Mouse (Mus musculus) intestine, embryonic 15.5 days (tissue): Measurements from ENCODE around the gene Fgf7. TPM values are rescaled to one million over a fixed set of nuclear protein-coding genes. Genes with fewer than 3 reads are reported as not detected.

Experiments
- ATAC-seq: fragments of 200-750 bp; cut with Nextera tagmentation; 2 replicates; pipeline ENCODE4 v1.8.0; 2017; ENCODE audit warnings: moderate TSS enrichment, moderate library complexity
- H3K27ac ChIP-seq: fragments of 300-500 bp; sonication (generic); 2 replicates; pipeline ENCODE4 v1.5.1; 2015; ENCODE audit warnings: mild to moderate bottlenecking, inconsistent platforms
- H3K27me3 ChIP-seq: fragments of 300-500 bp; sonication (generic); replicated peaks from 2 replicates; pipeline ENCODE4 v1.6.1; 2015; ENCODE audit warnings: inconsistent platforms
- H3K36me3 ChIP-seq: fragments of 300-500 bp; sonication (generic); 2 replicates; pipeline ENCODE4 v1.6.1; 2015; ENCODE audit warnings: inconsistent platforms
- H3K4me1 ChIP-seq: fragments of 300-500 bp; sonication (generic); replicated peaks from 2 replicates; pipeline ENCODE4 v1.6.1; 2015; ENCODE audit warnings: inconsistent platforms
- H3K4me2 ChIP-seq: fragments of 300-500 bp; sonication (generic); replicated peaks from 2 replicates; pipeline ENCODE4 v1.6.1; 2015; ENCODE audit warnings: mild to moderate bottlenecking, inconsistent platforms
- H3K4me3 ChIP-seq: fragments of 300-500 bp; sonication (generic); replicated peaks from 2 replicates; pipeline ENCODE4 v1.5.1; 2015; ENCODE audit warnings: inconsistent platforms
- H3K9ac ChIP-seq: fragments of 300-500 bp; sonication (generic); 2 replicates; pipeline ENCODE4 v1.6.1; 2015; ENCODE audit warnings: inconsistent platforms
- H3K9me3 ChIP-seq: fragments of 300-500 bp; sonication (generic); 2 replicates; pipeline ENCODE4 v1.6.1; 2016; ENCODE audit warnings: inconsistent platforms
- WGBS: fragments of 180-500 bp; shearing (Covaris S2); methylation state at CpG from one replicate; pipeline ENCODE4 v1.1.7; 2015; 5-methylcytosine and 5-hydroxymethylcytosine counted together
- polyA plus RNA-seq: library from polyadenylated mRNA; unstranded; fragments of >200 nt; fragmentation: Nextera tagmentation; extraction: Ambion mirVana; gene quantifications from 2 replicates; pipeline ENCODE4 v1.2.1, GENCODE M21; 2015

Gene Fgf7
- polyA plus RNA-seq, 1 experiment from 2014 or later, result 0.38 TPM

DNA sequence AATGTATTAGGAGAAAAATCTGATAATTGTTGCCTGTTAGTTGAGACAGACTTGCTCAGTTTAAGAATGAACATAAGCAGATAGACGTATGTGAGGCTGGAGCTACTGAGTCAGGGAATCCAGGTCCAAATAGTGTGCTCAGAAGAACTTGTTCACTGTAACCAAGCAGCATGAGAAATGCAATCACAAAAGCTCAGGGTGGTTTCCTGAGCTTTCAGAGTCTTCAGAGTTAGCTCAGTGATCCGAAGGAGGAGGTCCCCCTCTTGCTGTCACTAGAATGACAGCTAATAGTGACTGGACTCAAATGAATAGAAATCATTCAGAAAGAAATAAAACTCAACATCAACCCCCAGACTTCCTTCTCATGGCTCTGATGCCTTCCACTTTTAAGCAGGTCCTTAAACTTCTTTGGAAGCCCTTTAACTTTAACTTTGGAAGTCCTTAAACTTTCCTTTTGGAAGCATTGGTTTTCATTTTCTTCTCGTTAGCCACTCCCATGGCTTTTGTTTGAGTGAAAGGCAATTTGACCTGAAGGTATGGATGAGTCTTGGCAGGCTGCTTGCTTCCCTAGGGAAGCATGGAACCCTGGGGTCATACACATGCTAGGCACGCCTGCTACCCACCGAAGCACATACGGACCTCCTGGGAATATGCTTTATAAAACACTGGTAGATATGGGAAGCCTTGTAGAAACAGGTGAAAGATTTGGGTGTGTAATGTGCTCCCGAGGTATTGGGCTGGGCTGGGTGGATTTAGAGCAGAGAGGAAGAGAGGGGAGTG is 4.0 kb downstream of the Fgf7 start:
- Histone ChIP-seq H3K36me3 (no peaks in the 10 kb centered on the region), H3K4me1 (no peaks in the 10 kb centered on the region), H3K9me3 (no peaks in the 10 kb centered on the region), H3K27me3 (no peaks in the 10 kb centered on the region), H3K4me3 (no peak overlapping the region), H3K4me2 (no peak overlapping the region), H3K27ac (no peak overlapping the region), H3K9ac (no peak overlapping the region)
- 80% methylated on average over 7 of the region's 7 CpGs for WGBS
- no peak for ATAC-seq

DNA sequence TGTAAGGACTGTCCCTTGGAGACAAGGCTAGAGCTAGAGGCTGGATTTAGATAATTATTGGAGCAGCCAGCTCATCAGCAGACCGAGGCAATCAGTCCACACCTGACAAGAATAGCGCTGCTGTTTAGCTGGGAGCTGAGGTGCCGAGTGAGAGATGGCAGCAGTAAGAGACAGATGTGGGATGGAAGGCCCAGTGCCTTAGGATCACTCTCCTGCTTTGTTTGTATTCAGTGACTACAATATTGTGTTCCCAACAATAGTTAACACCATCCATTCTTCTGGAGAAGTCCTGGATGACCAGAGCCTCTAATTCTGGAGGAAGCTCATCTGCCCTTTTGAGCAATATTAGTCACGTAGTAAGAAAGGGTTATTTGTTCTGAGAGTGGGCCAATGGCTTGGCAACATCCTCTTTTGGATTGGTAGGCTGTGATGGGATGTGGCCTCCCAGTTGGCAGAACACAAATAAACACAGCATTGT is 5.0 kb downstream of the Fgf7 start:
- Histone ChIP-seq H3K4me3 (no peak overlapping the region), H3K27ac (no peak overlapping the region), H3K36me3 (no peaks in the 10 kb centered on the region), H3K9ac (no peak overlapping the region), H3K4me2 (no peak overlapping the region), H3K9me3 (no peaks in the 10 kb centered on the region), H3K4me1 (no peaks in the 10 kb centered on the region), H3K27me3 (no peaks in the 10 kb centered on the region)
- WGBS, result 72% methylated on average over 4 of the region's 4 CpGs
- no peak for ATAC-seq

DNA sequence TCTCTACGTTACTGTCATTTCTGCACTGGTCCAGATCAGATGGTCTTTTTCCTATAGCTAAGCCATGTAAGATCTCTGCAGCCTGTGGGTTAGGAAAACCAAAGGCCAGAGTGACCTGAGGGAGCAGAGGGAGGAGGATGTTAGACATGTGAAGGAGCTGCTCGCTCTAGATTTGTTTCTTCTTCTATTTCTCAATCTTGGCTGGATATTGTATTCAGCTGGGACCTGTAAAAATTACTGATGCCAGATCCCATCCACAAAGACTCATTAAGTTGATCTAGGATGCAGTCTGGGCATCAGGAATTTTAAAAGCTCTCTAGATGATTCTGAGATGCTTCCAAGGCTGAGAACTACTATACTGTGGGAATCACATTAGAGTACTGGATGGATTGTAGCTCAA is 6.2 kb downstream of the Fgf7 start:
- no peak for ATAC-seq
- no peaks in the 10 kb centered on the region for H3K9me3 ChIP-seq
- no peak overlapping the region for H3K4me2 ChIP-seq
- no peak overlapping the region for H3K27ac ChIP-seq
- H3K36me3 ChIP-seq, result no peaks in the 10 kb centered on the region
- H3K9ac ChIP-seq, result no peak overlapping the region
- H3K4me1 ChIP-seq, result no peaks in the 10 kb centered on the region
- 79% methylated on average over 2 of the region's 2 CpGs for WGBS
- H3K27me3 ChIP-seq, result no peaks in the 10 kb centered on the region
- no peak overlapping the region for H3K4me3 ChIP-seq

DNA sequence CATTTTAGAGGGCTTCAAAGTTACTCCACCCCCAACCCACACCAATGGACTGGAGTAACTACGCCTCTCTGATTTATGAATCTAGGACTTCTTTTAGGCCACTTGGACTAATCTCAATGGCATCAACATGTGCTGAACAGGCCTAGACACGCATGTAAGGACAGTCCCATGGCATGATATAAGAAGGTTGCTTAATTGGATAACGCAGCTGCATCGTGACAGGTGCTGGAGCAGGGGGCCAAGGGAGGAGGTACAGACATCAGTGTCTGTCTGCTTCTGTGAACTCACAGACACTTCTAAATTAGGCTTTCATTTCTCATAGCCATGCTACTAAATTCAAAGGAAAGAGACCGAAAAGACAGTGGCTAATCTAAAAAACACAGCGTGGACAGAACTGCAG is 6.8 kb downstream of the Fgf7 start:
- Histone ChIP-seq H3K4me2 (no peak overlapping the region), H3K27me3 (no peaks in the 10 kb centered on the region), H3K4me1 (no peaks in the 10 kb centered on the region), H3K4me3 (no peak overlapping the region), H3K36me3 (no peaks in the 10 kb centered on the region), H3K9ac (no peak overlapping the region), H3K9me3 (no peaks in the 10 kb centered on the region), H3K27ac (no peak overlapping the region)
- 92% methylated on average over 6 of the region's 6 CpGs for WGBS
- ATAC-seq, result no peak

DNA sequence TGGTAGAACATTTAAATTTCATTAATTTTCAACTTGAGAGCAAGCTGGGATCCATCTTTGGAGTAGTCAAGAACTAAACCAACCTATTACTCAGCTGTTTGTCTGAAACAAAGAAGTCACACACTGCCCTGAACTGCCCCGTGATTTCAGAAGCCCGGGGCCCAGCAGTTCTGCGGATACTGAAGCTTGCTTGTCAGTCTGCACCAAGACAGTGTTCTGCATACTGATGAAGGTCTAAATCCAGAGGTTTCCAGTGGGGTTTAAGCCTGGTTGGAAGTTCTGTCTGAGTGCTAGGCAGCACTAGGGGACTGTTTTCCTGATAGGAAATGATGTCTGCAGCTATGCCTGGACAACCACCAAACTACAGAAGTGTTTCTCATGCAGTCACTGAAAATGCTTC is 8.2 kb downstream of the Fgf7 start:
- WGBS, result 74% methylated on average over 3 of the region's 3 CpGs
- Histone ChIP-seq H3K9me3 (no peaks in the 10 kb centered on the region), H3K27ac (no peak overlapping the region), H3K4me3 (no peak overlapping the region), H3K27me3 (no peaks in the 10 kb centered on the region), H3K4me2 (no peak overlapping the region), H3K36me3 (no peaks in the 10 kb centered on the region), H3K9ac (no peak overlapping the region), H3K4me1 (no peaks in the 10 kb centered on the region)
- ATAC-seq, result no peak

DNA sequence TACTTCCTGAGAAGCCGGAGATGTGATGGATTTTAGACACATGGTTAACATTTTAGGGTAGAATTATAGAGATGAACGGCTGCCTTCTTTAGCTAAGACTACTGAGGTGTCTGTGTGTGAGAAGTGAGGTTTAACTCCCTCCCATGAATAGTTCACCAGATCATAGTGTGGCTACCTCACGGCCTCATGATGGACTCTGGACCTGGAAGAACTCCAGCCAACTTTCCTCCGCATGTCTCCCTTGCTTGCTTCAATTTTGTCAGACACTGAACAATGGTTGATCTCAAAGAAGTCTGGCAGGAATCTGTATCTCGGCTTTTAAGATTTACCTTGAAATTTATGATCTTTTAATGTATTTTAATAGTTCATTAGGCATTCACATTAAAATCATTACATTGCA is 11.2 kb downstream of the Fgf7 start:
- no peaks in the 10 kb centered on the region for H3K36me3 ChIP-seq
- H3K4me1 ChIP-seq, result no peaks in the 10 kb centered on the region
- H3K9me3 ChIP-seq, result no peaks in the 10 kb centered on the region
- H3K4me3 ChIP-seq, result no peak overlapping the region
- no peak overlapping the region for H3K4me2 ChIP-seq
- no peak overlapping the region for H3K27ac ChIP-seq
- no peaks in the 10 kb centered on the region for H3K27me3 ChIP-seq
- WGBS, result 87% methylated on average over 5 of the region's 5 CpGs
- H3K9ac ChIP-seq, result no peak overlapping the region
- no peak for ATAC-seq

DNA sequence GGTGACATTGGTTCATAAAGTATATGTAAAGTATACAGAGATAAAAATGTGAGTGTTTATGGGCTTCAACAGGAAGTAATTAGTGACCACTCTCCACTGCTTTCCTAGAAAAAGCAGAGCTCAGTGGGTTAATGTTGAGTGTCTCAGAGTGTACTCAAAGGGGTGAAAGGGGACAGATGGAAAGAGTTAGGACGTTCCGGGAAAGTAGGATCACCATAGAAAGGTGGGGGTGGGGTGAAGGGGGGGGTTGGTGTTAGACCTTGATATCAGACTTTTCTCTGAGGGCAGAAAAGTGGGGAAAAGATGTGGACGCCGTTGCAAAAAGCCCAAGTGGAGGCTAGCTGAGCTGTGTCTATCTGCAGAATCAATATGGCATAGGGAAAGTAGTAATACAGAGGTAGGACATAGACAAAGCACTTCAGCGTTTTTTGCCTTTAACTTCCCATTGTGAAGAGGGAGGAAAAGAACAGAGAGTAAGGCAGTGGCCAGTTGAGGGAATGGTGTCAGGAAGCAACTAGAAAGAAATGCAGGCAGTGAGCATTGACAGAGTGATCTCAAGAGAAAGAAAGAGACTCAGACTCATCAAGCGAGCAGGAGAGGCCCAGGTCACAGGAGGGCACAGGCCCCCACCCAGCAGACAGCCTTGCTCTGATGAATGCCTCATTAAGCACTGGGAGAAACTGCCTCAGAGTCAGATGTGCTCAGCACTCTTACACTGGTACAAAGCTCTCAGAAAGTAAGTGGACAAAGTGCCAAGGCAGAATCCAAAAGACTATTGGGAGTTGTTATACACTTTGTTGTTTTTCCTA is 18.5 kb downstream of the Fgf7 start:
- no peak overlapping the region for H3K9ac ChIP-seq
- WGBS, result 39% methylated on average over 6 of the region's 6 CpGs
- no peak overlapping the region for H3K4me3 ChIP-seq
- H3K4me1 ChIP-seq, result no peaks in the 10 kb centered on the region
- H3K4me2 ChIP-seq, result no peak overlapping the region
- no peak overlapping the region for H3K27ac ChIP-seq
- no peaks in the 10 kb centered on the region for H3K36me3 ChIP-seq
- no peaks in the 10 kb centered on the region for H3K9me3 ChIP-seq
- no peak for ATAC-seq
- H3K27me3 ChIP-seq, result no peaks in the 10 kb centered on the region

DNA sequence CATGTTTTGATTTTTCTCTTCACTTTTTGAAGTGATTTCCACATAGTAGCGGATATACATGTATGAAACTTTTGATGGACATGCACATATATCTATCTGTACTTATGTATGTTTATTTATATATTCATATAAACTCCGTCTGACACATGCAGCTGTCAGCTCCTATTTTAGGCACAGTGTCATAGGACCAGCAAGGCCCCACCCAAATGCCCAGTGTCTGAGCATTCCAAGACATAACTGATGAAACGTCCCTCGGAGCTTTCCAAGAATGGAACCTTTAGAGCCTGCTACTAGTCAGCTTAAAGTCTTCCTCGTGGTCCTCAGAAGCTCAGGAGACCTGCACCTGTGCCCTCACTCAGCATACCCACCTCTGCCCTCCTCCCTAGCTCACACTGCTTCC is 19.2 kb downstream of the Fgf7 start:
- Histone ChIP-seq H3K4me3 (no peak overlapping the region), H3K27ac (no peak overlapping the region), H3K36me3 (no peaks in the 10 kb centered on the region), H3K4me2 (no peak overlapping the region), H3K9ac (no peak overlapping the region), H3K27me3 (no peaks in the 10 kb centered on the region), H3K4me1 (no peaks in the 10 kb centered on the region), H3K9me3 (no peaks in the 10 kb centered on the region)
- WGBS, result 70% methylated on average over 5 of the region's 5 CpGs
- ATAC-seq, result no peak

DNA sequence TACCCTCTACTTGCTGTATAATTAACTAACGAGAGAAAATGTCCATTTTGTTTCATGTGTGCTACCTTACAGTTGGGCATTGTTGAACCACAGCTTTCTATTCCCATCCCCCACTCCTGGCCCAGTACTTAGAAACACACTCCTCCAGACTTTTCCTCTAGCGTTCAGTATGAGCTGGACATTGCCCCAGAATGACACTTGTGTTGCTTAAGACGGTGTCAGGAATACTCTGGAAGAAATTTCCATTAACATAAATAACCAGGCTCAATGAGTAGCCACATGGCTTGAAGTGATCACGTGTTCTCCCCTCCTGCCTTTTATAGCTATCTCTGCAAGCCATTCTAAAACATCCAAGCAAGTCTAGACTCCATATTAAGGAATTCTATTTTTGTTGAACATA is 26.1 kb downstream of the Fgf7 start:
- no peaks in the 10 kb centered on the region for H3K36me3 ChIP-seq
- 0 out of 2 replicates have a peak, but pooled peaks have one; percentile 34 for ATAC-seq
- H3K27ac ChIP-seq, result no peak overlapping the region
- H3K9ac ChIP-seq, result no peak overlapping the region
- H3K4me3 ChIP-seq, result no peak overlapping the region
- WGBS, result 47% methylated on average over 4 of the region's 4 CpGs
- no peaks in the 10 kb centered on the region for H3K4me1 ChIP-seq
- no peak overlapping the region for H3K4me2 ChIP-seq
- H3K27me3 ChIP-seq, result no peaks in the 10 kb centered on the region
- no peaks in the 10 kb centered on the region for H3K9me3 ChIP-seq

DNA sequence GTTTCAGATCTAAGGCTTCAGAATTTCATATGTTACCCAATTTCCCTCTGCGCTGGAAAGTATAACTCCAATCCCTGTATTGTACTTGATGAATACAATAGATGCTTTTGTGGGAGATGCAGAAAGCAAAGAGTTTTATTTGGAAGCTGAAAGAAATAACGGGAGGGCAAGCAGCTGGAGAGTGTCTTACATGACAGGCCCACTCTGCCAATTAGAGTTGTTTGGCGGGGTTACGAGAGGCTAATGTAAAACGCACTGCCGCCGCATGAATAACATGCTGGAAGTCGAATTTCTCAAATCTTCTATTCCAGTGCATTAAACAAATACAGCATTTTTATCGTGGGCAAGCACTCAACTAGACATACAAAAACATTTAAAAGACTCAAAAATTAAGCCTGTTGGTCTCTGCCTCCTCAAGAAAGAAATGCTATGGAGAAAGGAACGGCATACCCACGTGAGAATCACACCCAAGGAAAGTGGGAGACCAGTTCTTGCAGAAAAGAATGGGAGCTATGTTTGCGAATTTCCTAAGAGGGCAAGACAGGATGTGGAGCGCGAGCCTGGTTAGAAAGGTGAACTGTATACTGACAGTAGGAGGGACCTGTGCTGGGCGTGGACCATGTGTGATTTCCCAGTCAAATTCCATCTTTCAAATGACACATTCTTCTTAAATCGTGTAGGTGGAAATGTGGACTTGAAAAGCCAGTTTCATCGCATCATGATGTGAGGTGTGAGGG is 26.7 kb downstream of the Fgf7 start:
- 60% methylated on average over 17 of the region's 17 CpGs for WGBS
- H3K27ac ChIP-seq, result no peak overlapping the region
- H3K4me2 ChIP-seq, result no peak overlapping the region
- no peak overlapping the region for H3K4me3 ChIP-seq
- no peak overlapping the region for H3K9ac ChIP-seq
- peak; percentile 62; the same call in 1 of the 2 replicates for ATAC-seq
- no peaks in the 10 kb centered on the region for H3K27me3 ChIP-seq
- H3K9me3 ChIP-seq, result no peaks in the 10 kb centered on the region
- no peaks in the 10 kb centered on the region for H3K4me1 ChIP-seq
- no peaks in the 10 kb centered on the region for H3K36me3 ChIP-seq

DNA sequence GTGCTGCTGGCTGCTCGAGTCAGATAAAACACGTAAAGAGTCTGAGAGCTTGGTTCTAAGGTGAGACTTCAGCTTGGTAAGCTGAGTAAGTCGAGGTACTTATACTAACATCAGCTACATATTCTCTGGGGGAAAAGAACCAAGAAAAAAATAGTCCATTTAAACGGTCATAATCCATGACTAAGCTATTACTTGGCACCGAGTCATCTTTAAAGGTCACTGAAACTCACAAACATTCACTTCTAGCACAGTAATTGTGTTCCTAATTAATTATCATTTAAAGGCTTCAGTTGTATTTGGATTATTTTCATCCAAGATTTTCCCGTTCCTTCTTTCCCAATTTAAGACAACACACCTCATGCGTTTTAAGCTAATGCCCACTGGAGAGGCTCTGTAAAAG is 28.4 kb downstream of the Fgf7 start:
- H3K9me3 ChIP-seq, result no peaks in the 10 kb centered on the region
- no peak overlapping the region for H3K4me2 ChIP-seq
- H3K27me3 ChIP-seq, result no peaks in the 10 kb centered on the region
- no peak for ATAC-seq
- no peak overlapping the region for H3K4me3 ChIP-seq
- H3K9ac ChIP-seq, result no peak overlapping the region
- 76% methylated on average over 7 of the region's 7 CpGs for WGBS
- no peaks in the 10 kb centered on the region for H3K4me1 ChIP-seq
- no peak overlapping the region for H3K27ac ChIP-seq
- H3K36me3 ChIP-seq, result no peaks in the 10 kb centered on the region

DNA sequence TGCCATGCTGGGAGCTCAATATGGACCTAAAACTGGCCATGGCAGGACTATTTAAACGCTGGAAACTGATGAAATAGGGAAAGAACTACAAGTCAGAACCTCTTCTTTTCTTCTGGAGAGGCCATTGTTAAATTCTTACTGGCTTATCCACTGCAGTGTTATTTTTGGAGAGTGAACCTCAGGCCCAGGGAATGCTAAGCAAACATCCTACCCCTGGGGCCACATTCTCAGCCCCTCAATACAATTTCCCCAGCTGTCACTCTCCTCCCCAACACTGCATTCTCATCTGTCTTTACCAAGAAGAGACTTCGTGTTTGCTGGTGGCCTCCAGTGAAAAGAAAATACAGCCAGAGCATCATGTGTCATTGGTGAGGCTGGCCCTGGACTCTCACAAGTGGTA is 30.4 kb downstream of the Fgf7 start:
- no peak for ATAC-seq
- no peak overlapping the region for H3K4me2 ChIP-seq
- WGBS, result 46% methylated on average over 2 of the region's 2 CpGs

More for the DNA sequence above, 30.4 kb downstream of the Fgf7 start:
- Histone ChIP-seq H3K4me3 (no peak overlapping the region), H3K27me3 (no peaks in the 10 kb centered on the region), H3K36me3 (no peaks in the 10 kb centered on the region), H3K9me3 (no peaks in the 10 kb centered on the region), H3K9ac (no peak overlapping the region), H3K27ac (no peak overlapping the region), H3K4me1 (no peaks in the 10 kb centered on the region)
